Mouse (Mus musculus): ENCODE data around the gene Chn1. TPM values are rescaled to one million over a fixed set of nuclear protein-coding genes. Genes with fewer than 3 reads are reported as not detected.

Gene Chn1
- polyA plus RNA-seq, 1 experiment from 2014 or later: 26.9 TPM

- Histone ChIP-seq H3K9me3 (ENCODE audit: low read length) (no peaks in the 10 kb centered on the region), H3K36me3 (ENCODE audit: insufficient read depth, low read length) (no peaks in the 10 kb centered on the region), H3K4me2 (replicated peaks; ENCODE audit: low read depth, low read length) (no peak within 1 kb of the TSS), H3K4me3 (ENCODE audit: low read depth, low read length) (no peak within 1 kb of the TSS), H3K27ac (ENCODE audit: low read length) (no peak within 1 kb of the TSS), H3K9ac (replicated peaks; ENCODE audit: low read depth) (no peak within 1 kb of the TSS), H3K4me1 (ENCODE audit: insufficient read depth, low read depth, low read length) (no peaks in the 10 kb centered on the region), H3K27me3 (replicated peaks; ENCODE audit: insufficient read depth, low read length) (no peaks in the 10 kb centered on the region)
- no peak for DNase-seq (ENCODE audit: low spot score)
- WGBS: 90% methylated on average over 9 of the region's 9 CpGs
- TF ChIP-seq EP300 (IDR thresholded peaks at IDR 0.05) (no peak), CTCF (IDR thresholded peaks at IDR 0.05) (no peak)
- ATAC-seq: no peak
Observed at GRCm38 (mm10) chr2:73580166-73580565, 195.0 kb downstream of the Chn1 start, which contains the start of gene Chrna1. Chrna1 (minus strand) TSS chr2:73580338.

GRCm38 (mm10) chr2:73579168-73579567 lies 196.0 kb downstream of the Chn1 start:
- Histone ChIP-seq H3K4me3 (ENCODE audit: low read depth, low read length) (no peak overlapping the region), H3K9ac (replicated peaks; ENCODE audit: low read depth) (no peak overlapping the region), H3K36me3 (ENCODE audit: insufficient read depth, low read length) (no peaks in the 10 kb centered on the region), H3K4me2 (replicated peaks; ENCODE audit: low read depth, low read length) (no peak overlapping the region), H3K4me1 (ENCODE audit: insufficient read depth, low read depth, low read length) (no peaks in the 10 kb centered on the region), H3K9me3 (ENCODE audit: low read length) (no peaks in the 10 kb centered on the region), H3K27ac (ENCODE audit: low read length) (no peak overlapping the region), H3K27me3 (replicated peaks; ENCODE audit: insufficient read depth, low read length) (no peaks in the 10 kb centered on the region)
- WGBS: 40% methylated on average over 5 of the region's 5 CpGs
- TF ChIP-seq EP300 (IDR thresholded peaks at IDR 0.05) (no peak), CTCF (IDR thresholded peaks at IDR 0.05) (no peak)
- DNase-seq (ENCODE audit: low spot score): no peak
- ATAC-seq: no peak

GRCm38 (mm10) chr2:73574418-73574817 lies 200.7 kb downstream of the Chn1 start:
- H3K4me1 ChIP-seq (ENCODE audit: insufficient read depth, low read depth, low read length): no peaks in the 10 kb centered on the region
- H3K4me3 ChIP-seq (ENCODE audit: low read depth, low read length): no peak overlapping the region
- no peak for DNase-seq (ENCODE audit: low spot score)
- WGBS: 58% methylated on average over 6 of the region's 6 CpGs
- H3K9me3 ChIP-seq (ENCODE audit: low read length): no peaks in the 10 kb centered on the region
- no peak for ATAC-seq
- no peaks in the 10 kb centered on the region for H3K27me3 ChIP-seq (replicated peaks; ENCODE audit: insufficient read depth, low read length)
- no peak overlapping the region for H3K9ac ChIP-seq (replicated peaks; ENCODE audit: low read depth)
- no peak overlapping the region for H3K4me2 ChIP-seq (replicated peaks; ENCODE audit: low read depth, low read length)
- no peak for TF ChIP-seq CTCF (IDR thresholded peaks at IDR 0.05)
- no peak for TF ChIP-seq EP300 (IDR thresholded peaks at IDR 0.05)
- H3K27ac ChIP-seq (ENCODE audit: low read length): no peak overlapping the region
- H3K36me3 ChIP-seq (ENCODE audit: insufficient read depth, low read length): no peaks in the 10 kb centered on the region

- DNase-seq (ENCODE audit: low spot score): no peak
- ATAC-seq: no peak
- H3K4me2 ChIP-seq (replicated peaks; ENCODE audit: low read depth, low read length): no peak overlapping the region
- no peaks in the 10 kb centered on the region for H3K9me3 ChIP-seq (ENCODE audit: low read length)
- no peaks in the 10 kb centered on the region for H3K36me3 ChIP-seq (ENCODE audit: insufficient read depth, low read length)
- H3K9ac ChIP-seq (replicated peaks; ENCODE audit: low read depth): no peak overlapping the region
- H3K4me1 ChIP-seq (ENCODE audit: insufficient read depth, low read depth, low read length): no peaks in the 10 kb centered on the region
- TF ChIP-seq CTCF (IDR thresholded peaks at IDR 0.05) (no peak), EP300 (IDR thresholded peaks at IDR 0.05) (no peak)
- H3K27me3 ChIP-seq (replicated peaks; ENCODE audit: insufficient read depth, low read length): no peaks in the 10 kb centered on the region
- WGBS: 89% methylated on average over 4 of the region's 4 CpGs
- H3K27ac ChIP-seq (ENCODE audit: low read length): no peak overlapping the region
- H3K4me3 ChIP-seq (ENCODE audit: low read depth, low read length): no peak overlapping the region
Observed at GRCm38 (mm10) chr2:73573556-73573955, 201.6 kb downstream of the Chn1 start.

GRCm38 (mm10) chr2:73572539-73573372 lies 202.4 kb downstream of the Chn1 start:
- no peak overlapping the region for H3K27ac ChIP-seq (ENCODE audit: low read length)

GRCm38 (mm10) chr2:73571901-73572300 lies 203.2 kb downstream of the Chn1 start:
- Histone ChIP-seq H3K9ac (replicated peaks; ENCODE audit: low read depth) (no peak overlapping the region), H3K4me3 (ENCODE audit: low read depth, low read length) (no peak overlapping the region), H3K27ac (ENCODE audit: low read length) (no peak overlapping the region), H3K4me2 (replicated peaks; ENCODE audit: low read depth, low read length) (no peak overlapping the region), H3K36me3 (ENCODE audit: insufficient read depth, low read length) (no peaks in the 10 kb centered on the region), H3K9me3 (ENCODE audit: low read length) (no peaks in the 10 kb centered on the region), H3K4me1 (ENCODE audit: insufficient read depth, low read depth, low read length) (no peaks in the 10 kb centered on the region), H3K27me3 (replicated peaks; ENCODE audit: insufficient read depth, low read length) (no peaks in the 10 kb centered on the region)
- no peak for DNase-seq (ENCODE audit: low spot score)
- WGBS: 73% methylated on average over 6 of the region's 6 CpGs
- no peak for ATAC-seq
- TF ChIP-seq EP300 (IDR thresholded peaks at IDR 0.05): no peak
- no peak for TF ChIP-seq CTCF (IDR thresholded peaks at IDR 0.05)

More at GRCm38 (mm10) chr2:73572539-73573372, 202.4 kb downstream of the Chn1 start:
- H3K4me2 ChIP-seq (replicated peaks; ENCODE audit: low read depth, low read length): no peak overlapping the region
- 40% methylated on average over 23 of the region's 23 CpGs for whole genome bisulfite sequencing
- no peak overlapping the region for H3K4me3 ChIP-seq (ENCODE audit: low read depth, low read length)
- DNase-seq (ENCODE audit: low spot score) (peak; percentile 90), ATAC-seq (peak; percentile 82)
- no peaks in the 10 kb centered on the region for H3K4me1 ChIP-seq (ENCODE audit: insufficient read depth, low read depth, low read length)
- TF ChIP-seq CTCF (IDR thresholded peaks at IDR 0.05) (peak; percentile 88), EP300 (IDR thresholded peaks at IDR 0.05) (no peak)
- no peaks in the 10 kb centered on the region for H3K9me3 ChIP-seq (ENCODE audit: low read length)
- no peaks in the 10 kb centered on the region for H3K36me3 ChIP-seq (ENCODE audit: insufficient read depth, low read length)
- no peaks in the 10 kb centered on the region for H3K27me3 ChIP-seq (replicated peaks; ENCODE audit: insufficient read depth, low read length)
- no peak overlapping the region for H3K9ac ChIP-seq (replicated peaks; ENCODE audit: low read depth)
